Mouse (Mus musculus) cerebellum, postnatal 4 days (tissue): ENCODE results near the gene Exosc2.
A peak's percentile ranks its signal among the peaks of the same experiment; 100 is the strongest.
"Not testable (repeated sequence)": the region's sequence is repeated elsewhere in the genome, so short reads cannot be mapped to it uniquely, and the experiment has no call there.

Experiments used
- DNase-seq, 2 experiments: peaks; one replicate each; pipeline ENCODE4 v3.0.0; 2022; ENCODE audit warnings: low spot score in 2 of 2, mixed read lengths in 1 of 2

Exosc2 gene

GRCm38 (mm10) chr2:31667332-31667731, 3.2 kb upstream of the Exosc2 start:
- peak in 1 of 2 experiments; percentile 36 for DNase-seq

- no peak for DNase-seq
These were observed 8.1 kb downstream of the Exosc2 start for GRCm38 (mm10) chr2:31678641-31679040.

- not testable (repeated sequence) for DNase-seq
These were observed 10.7 kb downstream of the Exosc2 start for GRCm38 (mm10) chr2:31681051-31681707.

GRCm38 (mm10) chr2:31681731-31682235, 11.3 kb downstream of the Exosc2 start:
- DNase-seq = no peak

DNA sequence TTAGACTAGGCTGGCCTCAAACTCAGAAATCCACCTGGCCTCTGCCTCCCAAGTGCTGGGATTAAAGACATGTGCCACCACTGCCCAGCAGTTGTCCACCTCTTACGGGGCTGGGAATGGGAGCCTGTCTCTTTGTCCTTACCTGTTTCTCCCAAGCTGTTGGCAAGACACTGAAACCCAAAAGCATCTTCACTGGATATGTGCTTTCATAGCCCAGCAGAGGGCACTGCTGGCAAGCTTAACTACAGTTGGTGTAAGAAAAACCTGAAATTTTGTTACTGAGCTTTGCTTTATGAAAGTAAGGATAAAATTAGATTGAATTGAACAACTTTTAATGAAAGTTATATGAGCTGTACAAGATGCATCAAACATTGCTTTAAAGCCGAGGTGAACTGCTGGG, 13.2 kb downstream of the Exosc2 start:
- peak in 1 of 2 experiments; percentile 49 for DNase-seq

GRCm38 (mm10) chr2:31688074-31688925, 17.8 kb downstream of the Exosc2 start, which contains the start of gene Abl1:
Abl1 (plus strand) TSS chr2:31688376.
- peak; percentile 70 to 90 for DNase-seq

DNA sequence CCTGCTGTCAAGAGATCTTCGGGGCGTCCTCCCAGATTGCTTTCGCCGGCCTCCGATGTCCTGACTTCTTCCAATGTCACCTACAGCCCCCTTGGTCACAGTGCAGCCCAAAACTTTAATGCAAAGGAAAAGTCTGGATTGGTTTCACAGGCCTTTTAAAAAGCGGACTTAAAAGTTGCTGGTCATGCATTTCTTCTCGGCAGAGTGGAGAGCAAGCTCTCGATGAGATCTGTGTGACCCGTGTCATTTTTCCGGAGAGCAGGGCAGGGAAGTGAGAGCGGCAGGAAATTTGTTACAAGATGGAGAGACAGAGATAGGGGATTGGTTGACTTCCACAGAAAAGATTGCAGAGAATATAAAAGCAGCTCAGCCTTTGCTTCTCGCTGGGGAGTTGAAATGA, 18.5 kb downstream of the Exosc2 start:
- no peak for DNase-seq

- no peak for DNase-seq
These were observed 19.5 kb downstream of the Exosc2 start for GRCm38 (mm10) chr2:31690063-31690462.

DNA sequence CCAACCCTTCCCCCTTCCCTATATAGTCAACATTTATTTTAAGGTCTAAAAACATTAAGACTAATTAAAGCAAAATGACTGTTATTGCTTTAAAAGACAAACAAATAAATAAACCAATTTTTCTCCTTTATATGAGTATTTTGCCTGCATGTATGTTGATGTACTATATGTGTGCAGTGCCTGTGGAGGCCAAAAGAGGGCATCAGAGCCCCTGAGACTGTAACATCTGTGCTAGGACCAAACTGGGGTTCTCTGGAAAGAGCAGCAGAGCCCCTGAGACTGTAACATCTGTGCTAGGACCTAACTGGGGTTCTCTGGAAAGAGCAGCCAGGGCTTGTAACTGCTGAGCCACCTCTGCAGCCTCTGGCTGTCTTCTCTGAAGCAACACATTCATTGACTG, 27.7 kb downstream of the Exosc2 start:
- no peak for DNase-seq

GRCm38 (mm10) chr2:31700545-31701446, 30.3 kb downstream of the Exosc2 start:
- DNase-seq = no peak

GRCm38 (mm10) chr2:31703226-31703625, 32.7 kb downstream of the Exosc2 start:
- no peak for DNase-seq

DNA sequence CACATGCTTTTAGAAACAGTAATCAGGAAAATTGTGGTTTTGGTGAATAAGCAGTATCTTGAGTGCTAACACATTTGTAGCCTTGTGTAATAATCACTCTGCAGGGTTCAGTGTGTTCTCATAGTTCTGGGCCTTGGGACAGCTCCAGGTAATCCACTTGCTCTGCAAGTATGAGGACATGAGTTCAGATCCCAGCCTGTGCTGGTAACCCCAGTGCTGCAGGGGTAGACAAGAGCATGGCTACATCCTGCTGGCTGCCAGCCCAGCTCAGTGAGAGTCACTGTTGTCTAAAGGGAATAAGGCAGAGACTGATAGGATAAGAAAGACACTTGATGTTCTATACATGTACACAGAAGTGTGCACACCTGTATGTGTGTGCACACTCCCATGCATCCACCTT, 35.4 kb downstream of the Exosc2 start:
- DNase-seq = no peak

GRCm38 (mm10) chr2:31706531-31706930, 36.0 kb downstream of the Exosc2 start:
- no peak for DNase-seq

DNA sequence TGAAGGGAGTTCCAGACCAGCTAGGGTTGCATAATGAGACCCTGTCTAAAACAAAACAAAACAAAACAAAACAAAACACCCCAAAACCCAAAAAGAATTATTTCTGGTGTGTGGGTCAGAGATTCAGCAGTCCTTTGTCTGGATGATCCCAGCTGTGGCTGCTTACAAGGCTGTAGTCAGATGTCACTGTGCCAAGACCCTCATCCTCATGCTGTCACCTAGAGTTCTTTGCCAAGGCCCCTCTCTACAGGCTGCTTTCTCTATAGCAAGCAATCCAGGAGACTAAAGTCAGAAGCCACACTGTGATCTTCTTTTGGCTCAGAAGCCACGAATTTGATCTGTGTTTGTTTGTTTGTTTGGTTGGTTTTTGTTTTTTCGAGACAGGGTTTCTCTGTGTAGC, 42.2 kb downstream of the Exosc2 start:
- DNase-seq = peak in 1 of 2 experiments; percentile 11

DNA sequence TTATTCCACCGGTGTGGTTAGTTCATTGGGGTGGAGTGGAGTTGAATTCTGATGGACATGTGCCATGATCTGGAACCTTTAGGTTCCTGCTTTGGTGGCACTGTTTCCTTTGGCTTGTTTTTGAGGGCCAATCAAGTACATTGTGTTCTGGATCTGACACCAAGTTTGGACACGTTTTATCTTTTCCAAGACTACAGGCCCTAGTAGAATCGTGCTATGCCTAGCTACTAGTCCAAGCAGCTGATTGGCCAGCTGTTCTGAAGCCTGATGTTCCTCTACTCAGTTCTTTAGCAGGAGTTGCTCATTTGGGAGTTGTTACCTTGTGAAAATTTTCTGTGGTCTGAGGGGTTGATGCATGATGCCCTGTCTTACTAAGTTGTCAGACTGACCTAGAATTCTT, 43.3 kb downstream of the Exosc2 start:
- no peak for DNase-seq

GRCm38 (mm10) chr2:31714780-31715179, 44.3 kb downstream of the Exosc2 start:
- no peak for DNase-seq

GRCm38 (mm10) chr2:31715985-31716384, 45.5 kb downstream of the Exosc2 start:
- no peak for DNase-seq

GRCm38 (mm10) chr2:31719202-31719880, 48.8 kb downstream of the Exosc2 start:
- no peak for DNase-seq

DNA sequence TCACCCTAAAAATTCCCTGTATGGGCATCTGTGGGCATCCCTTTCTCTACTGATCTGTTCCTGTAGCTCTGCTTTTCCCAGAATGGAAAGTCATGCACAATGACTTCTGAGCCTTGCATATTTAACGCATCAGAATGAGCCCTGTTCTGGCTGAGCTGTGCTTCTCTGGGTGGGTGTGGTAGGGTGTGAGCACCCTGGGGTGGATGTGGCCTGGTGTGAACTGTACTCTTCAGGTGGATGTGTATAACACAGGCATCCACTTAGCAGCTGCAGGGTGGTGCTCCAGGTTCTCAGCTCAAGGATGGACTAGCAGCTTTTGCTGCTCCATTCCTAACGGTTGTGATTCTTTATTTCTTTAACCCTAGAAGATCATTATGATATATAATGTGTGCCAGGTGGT, 49.4 kb downstream of the Exosc2 start:
- no peak for DNase-seq

GRCm38 (mm10) chr2:31720783-31721182, 50.3 kb downstream of the Exosc2 start:
- no peak for DNase-seq
